Mouse (Mus musculus): ENCODE measurements around the gene Dusp14. TPM values are rescaled to one million over a fixed set of nuclear protein-coding genes. Genes with fewer than 3 reads are reported as not detected.

Gene Dusp14
- polyA plus RNA-seq, 1 experiment from 2014 or later, result 12.0 TPM

DNA sequence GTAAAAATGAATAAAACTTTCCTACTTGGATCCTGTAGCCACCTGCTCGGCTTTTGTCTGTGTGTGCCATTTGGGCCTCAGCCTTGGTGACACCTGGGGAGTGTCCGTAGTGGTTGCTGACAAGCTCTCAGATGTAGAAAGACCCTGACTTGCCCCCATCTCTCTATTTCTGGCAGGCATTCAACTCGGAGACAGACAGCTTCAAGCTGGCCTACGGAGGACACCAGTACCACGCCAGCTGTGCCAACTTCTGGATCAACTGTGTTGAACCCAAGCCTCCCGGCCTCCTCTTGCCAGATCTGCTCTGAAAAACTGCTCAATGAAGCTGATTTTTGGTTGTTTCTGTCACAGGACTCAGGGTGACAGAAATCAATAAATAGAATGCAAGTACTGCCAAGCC is 28.4 kb downstream of the Dusp14 start:
- Histone ChIP-seq H3K27me3 (no peaks in the 10 kb centered on the region), H3K4me1 (replicated peaks) (peaks cover 21% of the 10 kb centered on the region), H3K4me3 (no peak overlapping the region), H3K9me3 (no peaks in the 10 kb centered on the region), H3K4me2 (no peak overlapping the region), H3K36me3 (peaks cover 11% of the 10 kb centered on the region), H3K27ac (replicated peaks) (no peak overlapping the region), H3K9ac (no peak overlapping the region)
- no peak for ATAC-seq (ENCODE audit: low FRiP score, low read depth)
- 59% methylated on average over 6 of the region's 6 CpGs for WGBS

DNA sequence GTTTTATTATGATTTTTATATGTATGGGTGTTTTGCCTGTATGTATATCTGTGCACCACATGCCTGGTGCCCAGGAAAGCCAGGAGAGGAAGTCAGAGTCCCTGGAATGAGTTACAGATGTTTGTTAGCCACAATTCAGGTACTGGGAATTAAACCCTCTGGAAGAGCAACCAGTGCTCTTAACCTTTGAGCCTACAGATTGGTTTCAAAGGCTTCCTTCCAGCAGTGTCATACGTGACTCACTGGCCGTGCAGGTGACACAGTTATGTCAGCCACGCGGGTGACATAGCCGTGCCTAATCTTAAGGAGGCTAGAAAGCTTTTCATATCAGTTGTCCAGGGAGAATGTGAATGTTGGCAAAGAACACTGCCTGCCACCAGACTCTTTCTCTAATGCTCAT is 35.4 kb downstream of the Dusp14 start:
- Histone ChIP-seq H3K9me3 (no peaks in the 10 kb centered on the region), H3K27ac (replicated peaks) (no peak overlapping the region), H3K4me3 (no peak overlapping the region), H3K36me3 (peaks cover 39% of the 10 kb centered on the region), H3K27me3 (no peaks in the 10 kb centered on the region), H3K4me2 (no peak overlapping the region), H3K4me1 (replicated peaks) (no peaks in the 10 kb centered on the region), H3K9ac (no peak overlapping the region)
- ATAC-seq (ENCODE audit: low FRiP score, low read depth), result no peak
- 94% methylated on average over 5 of the region's 5 CpGs for WGBS

DNA sequence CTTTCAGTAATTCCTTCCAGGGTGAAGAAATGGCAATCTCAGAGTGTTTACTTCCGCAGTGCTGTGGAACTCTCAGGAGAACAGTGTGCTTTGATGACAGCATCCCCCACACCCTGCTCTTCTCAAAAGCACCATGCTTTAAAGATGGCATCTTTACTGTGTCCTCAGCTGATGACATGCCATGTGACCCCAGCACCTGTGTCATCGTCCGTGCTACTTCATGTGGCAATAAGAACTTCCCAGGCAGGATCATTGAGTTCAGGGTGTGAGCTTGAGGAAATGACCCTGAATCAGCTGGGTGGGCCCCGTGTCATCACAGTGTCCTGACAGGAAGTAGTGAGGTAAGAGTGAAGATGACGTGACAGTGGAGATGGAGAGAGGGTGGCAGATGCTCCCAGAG is 36.5 kb downstream of the Dusp14 start:
- Histone ChIP-seq H3K27me3 (no peaks in the 10 kb centered on the region), H3K36me3 (peaks cover 50% of the 10 kb centered on the region), H3K27ac (replicated peaks) (no peak overlapping the region), H3K9me3 (no peaks in the 10 kb centered on the region), H3K4me1 (replicated peaks) (no peaks in the 10 kb centered on the region), H3K4me3 (no peak overlapping the region), H3K9ac (no peak overlapping the region), H3K4me2 (no peak overlapping the region)
- no peak for ATAC-seq (ENCODE audit: low FRiP score, low read depth)
- 89% methylated on average over 5 of the region's 5 CpGs for WGBS

DNA sequence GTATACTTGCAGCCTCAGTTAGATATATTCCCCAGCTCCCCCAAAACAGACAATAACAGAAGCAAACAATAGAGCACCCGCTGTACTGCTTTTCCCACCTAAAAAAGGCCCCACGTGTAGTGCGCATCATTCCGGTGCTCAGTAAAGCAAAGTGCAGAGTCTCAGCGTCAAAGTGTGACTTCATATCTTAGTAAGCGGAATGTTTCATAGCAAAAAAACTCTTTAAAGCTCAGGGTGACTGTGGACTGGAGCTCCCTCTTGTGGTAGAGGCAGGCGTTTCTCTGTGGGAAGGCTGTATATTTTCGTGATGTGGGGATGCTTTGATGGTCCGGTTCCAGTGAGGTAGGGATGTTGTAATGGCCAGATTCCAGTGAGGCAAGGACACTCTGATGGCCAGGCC is 37.1 kb downstream of the Dusp14 start:
- no peak overlapping the region for H3K9ac ChIP-seq
- H3K36me3 ChIP-seq, result peaks cover 56% of the 10 kb centered on the region
- 56% methylated on average over 9 of the region's 9 CpGs for WGBS
- no peak overlapping the region for H3K27ac ChIP-seq (replicated peaks)
- no peaks in the 10 kb centered on the region for H3K9me3 ChIP-seq
- H3K4me2 ChIP-seq, result no peak overlapping the region
- H3K27me3 ChIP-seq, result no peaks in the 10 kb centered on the region
- no peak overlapping the region for H3K4me3 ChIP-seq
- no peak for ATAC-seq (ENCODE audit: low FRiP score, low read depth)
- H3K4me1 ChIP-seq (replicated peaks), result no peaks in the 10 kb centered on the region

DNA sequence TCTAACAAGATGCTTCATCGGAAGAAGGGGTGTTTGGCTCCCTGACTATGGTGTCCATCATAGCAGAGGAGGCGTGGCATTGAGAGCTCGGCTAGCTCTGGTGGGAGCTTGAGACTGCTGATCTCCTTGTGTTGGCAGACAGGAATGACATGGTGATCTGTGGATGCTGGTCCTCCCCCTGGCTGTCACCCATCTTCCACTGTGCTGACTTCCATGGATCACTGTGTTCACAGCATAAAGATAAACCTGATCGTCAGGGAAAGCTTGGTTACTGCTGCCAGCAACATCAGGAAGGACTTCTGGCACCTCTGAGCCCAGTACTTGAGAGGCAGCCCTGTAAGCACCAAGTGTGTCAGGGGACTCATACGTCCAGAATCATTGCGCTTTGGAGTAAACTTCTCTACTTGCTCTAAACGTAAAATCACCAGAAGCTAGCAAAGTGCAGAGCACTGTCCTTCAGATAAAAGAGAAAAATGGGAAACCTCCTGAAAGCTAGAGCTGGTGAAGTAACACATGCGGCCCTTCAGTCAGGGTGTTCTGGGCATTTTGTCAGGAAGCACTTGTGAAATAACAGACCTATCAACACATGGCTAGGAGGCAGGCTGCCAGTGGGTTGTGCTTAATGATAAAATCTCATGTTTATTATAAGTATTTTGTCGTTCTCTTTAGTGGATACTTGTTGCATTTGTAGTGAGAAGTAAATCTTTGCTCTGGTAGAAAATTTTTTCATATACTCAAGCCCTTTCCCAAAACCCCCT is 40.6 kb downstream of the Dusp14 start:
- H3K36me3 ChIP-seq, result peaks cover 81% of the 10 kb centered on the region
- H3K4me3 ChIP-seq, result no peak overlapping the region
- no peaks in the 10 kb centered on the region for H3K9me3 ChIP-seq
- H3K4me2 ChIP-seq, result no peak overlapping the region
- H3K9ac ChIP-seq, result no peak overlapping the region
- WGBS, result 88% methylated on average over 9 of the region's 9 CpGs
- no peak for ATAC-seq (ENCODE audit: low FRiP score, low read depth)
- H3K27ac ChIP-seq (replicated peaks), result no peak overlapping the region
- no peaks in the 10 kb centered on the region for H3K27me3 ChIP-seq
- no peaks in the 10 kb centered on the region for H3K4me1 ChIP-seq (replicated peaks)

DNA sequence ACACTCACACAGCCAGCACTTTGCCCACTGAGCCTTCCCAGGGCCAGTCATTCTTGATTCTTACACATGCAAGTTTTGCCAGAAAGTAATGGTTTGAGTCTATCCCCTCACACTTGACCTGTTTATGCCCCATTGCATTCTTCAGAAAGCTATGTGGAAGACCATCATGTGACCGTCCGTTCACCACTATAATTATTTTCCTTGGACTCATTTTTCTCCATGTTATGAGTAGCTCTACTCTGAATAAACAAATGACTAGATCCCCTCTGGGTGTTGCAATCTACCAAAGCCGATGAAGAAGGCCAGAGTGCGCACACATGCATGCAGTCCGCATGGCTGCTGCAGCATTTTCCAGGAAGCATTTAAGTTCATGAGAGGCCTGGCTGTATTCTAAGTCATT is 41.8 kb downstream of the Dusp14 start:
- 93% methylated on average over 5 of the region's 5 CpGs for WGBS
- Histone ChIP-seq H3K4me1 (replicated peaks) (no peaks in the 10 kb centered on the region), H3K9me3 (no peaks in the 10 kb centered on the region), H3K9ac (no peak overlapping the region), H3K36me3 (peaks cover 85% of the 10 kb centered on the region), H3K27ac (replicated peaks) (no peak overlapping the region), H3K27me3 (no peaks in the 10 kb centered on the region), H3K4me2 (no peak overlapping the region), H3K4me3 (no peak overlapping the region)
- ATAC-seq (ENCODE audit: low FRiP score, low read depth), result no peak

DNA sequence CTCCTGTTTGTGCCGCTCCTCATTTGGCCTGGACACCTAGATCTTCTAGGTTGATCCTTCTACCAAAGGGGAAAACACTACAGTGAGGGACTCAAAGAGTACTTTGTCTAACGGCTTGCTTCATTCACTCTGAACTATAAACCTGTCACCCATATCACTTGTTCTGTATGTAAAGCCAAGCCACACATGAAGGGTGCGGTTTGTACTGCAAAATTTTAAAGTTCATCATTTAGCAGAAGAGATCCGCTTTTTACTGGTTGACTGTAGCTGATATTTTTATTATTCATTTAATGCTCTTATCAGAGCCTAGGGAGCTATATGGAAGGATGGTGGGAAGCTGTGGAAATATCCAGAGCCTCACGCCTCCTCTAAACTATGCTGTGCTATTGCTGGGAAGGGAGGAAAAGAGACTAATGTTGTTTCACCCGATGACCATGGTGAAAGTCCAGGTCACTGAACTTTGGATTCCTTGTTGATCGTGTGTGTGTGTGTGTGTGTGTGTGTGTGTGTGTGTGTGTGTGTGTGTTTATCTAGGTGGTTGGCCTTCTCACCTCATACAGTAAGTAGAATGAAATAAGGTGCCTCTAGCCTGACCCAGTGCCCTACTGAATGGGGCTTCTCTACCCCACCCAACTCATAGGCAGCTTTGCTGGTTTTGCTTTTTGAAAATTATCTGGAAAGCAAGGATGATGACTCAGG is 52.1 kb downstream of the Dusp14 start:
- no peak overlapping the region for H3K9ac ChIP-seq
- H3K4me2 ChIP-seq, result no peak overlapping the region
- peaks cover 31% of the 10 kb centered on the region for H3K36me3 ChIP-seq
- WGBS, result 92% methylated on average over 7 of the region's 7 CpGs
- no peak for ATAC-seq (ENCODE audit: low FRiP score, low read depth)
- H3K4me3 ChIP-seq, result no peak overlapping the region
- H3K9me3 ChIP-seq, result no peaks in the 10 kb centered on the region
- peaks cover 12% of the 10 kb centered on the region for H3K4me1 ChIP-seq (replicated peaks)
- no peaks in the 10 kb centered on the region for H3K27me3 ChIP-seq
- no peak overlapping the region for H3K27ac ChIP-seq (replicated peaks)

DNA sequence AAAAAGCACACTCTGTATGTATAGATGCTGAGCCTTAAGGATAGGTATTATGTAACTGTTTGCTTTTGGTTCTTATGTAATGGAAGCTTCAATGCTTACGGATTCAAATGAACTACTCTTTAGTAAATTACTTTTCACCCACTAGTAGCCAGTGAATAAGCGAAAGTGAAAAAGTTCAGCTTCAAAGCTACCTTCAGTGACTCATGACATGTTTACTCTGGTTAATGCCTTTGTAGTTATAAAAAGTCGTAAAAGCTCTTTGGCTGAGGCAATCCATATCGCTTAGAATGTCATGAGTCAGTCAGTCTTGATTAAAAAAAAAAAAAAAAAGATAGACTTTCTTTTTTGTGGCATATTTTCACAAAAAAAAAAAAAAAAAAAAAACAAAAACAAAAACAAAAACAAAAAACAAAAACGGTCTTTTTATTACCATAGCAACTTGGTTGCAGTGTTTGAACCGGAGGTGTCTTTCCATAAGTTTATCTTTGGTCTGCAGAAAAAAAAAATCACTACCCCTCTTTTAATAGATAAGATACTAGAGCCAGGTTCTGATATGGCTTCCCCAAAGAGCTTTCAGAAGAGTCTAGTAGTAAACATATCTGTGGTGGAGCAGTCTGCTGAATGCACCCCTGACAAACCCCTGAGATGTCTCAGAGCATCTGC is 52.8 kb downstream of the Dusp14 start:
- H3K36me3 ChIP-seq, result peaks cover 24% of the 10 kb centered on the region
- H3K4me3 ChIP-seq, result no peak overlapping the region
- WGBS, result 93% methylated on average over 6 of the region's 6 CpGs
- ATAC-seq (ENCODE audit: low FRiP score, low read depth), result no peak
- H3K27ac ChIP-seq (replicated peaks), result no peak overlapping the region
- no peaks in the 10 kb centered on the region for H3K9me3 ChIP-seq
- no peak overlapping the region for H3K4me2 ChIP-seq
- no peak overlapping the region for H3K9ac ChIP-seq
- no peaks in the 10 kb centered on the region for H3K27me3 ChIP-seq
- H3K4me1 ChIP-seq (replicated peaks), result peaks cover 19% of the 10 kb centered on the region

DNA sequence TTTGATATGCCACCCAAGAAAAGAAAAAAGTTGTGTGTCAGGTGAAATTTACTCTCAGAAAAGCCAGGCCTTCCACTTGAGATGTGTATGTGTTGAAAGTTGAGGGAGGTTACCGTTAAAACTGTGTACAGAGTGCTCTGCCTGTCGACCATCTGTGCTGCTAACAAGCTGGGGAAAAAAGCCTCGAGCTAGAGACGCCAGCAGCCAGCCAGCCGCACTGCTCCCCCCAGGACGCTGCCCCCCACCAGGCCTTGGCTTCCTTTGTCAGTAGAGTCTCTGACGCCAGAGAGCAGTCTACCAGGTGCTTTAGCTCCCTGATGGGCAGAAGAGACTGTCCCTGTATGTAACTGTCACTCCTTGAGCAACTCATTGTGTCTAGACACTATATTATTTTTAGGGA is 56.0 kb downstream of the Dusp14 start:
- WGBS, result 14% methylated on average over 7 of the region's 7 CpGs
- no peak overlapping the region for H3K4me3 ChIP-seq
- no peaks in the 10 kb centered on the region for H3K9me3 ChIP-seq
- peaks cover 29% of the 10 kb centered on the region for H3K36me3 ChIP-seq
- peak overlapping the region; percentile 36; the same call in 1 of the 2 replicates for H3K27ac ChIP-seq (replicated peaks)
- no peak for ATAC-seq (ENCODE audit: low FRiP score, low read depth)
- H3K27me3 ChIP-seq, result no peaks in the 10 kb centered on the region
- H3K9ac ChIP-seq, result no peak overlapping the region
- H3K4me2 ChIP-seq, result no peak overlapping the region
- H3K4me1 ChIP-seq (replicated peaks), result peaks cover 29% of the 10 kb centered on the region

DNA sequence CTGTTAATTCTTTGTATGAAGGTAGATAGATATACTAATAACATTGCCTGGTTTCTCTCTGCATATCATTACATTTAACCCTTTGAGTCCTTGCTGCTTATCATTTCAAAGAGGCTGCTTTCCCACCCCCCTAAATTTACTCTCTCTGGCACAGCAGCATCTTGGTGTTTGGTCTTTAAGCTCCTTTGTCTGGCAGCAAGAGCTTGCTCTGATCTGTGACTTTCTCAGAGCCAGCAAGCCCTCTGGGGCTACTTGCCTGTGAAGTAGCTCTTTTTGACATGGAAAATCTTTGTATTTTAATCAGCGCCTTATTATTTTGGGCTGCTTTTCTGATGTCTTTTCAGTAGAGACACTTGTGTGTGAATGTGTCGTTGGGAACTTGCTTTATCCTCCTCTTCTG is 57.5 kb downstream of the Dusp14 start:
- Histone ChIP-seq H3K36me3 (peaks cover 26% of the 10 kb centered on the region), H3K9ac (no peak overlapping the region), H3K27me3 (no peaks in the 10 kb centered on the region), H3K4me1 (replicated peaks) (peaks cover 29% of the 10 kb centered on the region), H3K4me2 (peak overlapping the region; percentile 12; the same call in 1 of the 2 replicates), H3K4me3 (no peak overlapping the region), H3K27ac (replicated peaks) (no peak overlapping the region), H3K9me3 (no peaks in the 10 kb centered on the region)
- 36% methylated on average over 2 of the region's 2 CpGs for WGBS
- no peak for ATAC-seq (ENCODE audit: low FRiP score, low read depth)

DNA sequence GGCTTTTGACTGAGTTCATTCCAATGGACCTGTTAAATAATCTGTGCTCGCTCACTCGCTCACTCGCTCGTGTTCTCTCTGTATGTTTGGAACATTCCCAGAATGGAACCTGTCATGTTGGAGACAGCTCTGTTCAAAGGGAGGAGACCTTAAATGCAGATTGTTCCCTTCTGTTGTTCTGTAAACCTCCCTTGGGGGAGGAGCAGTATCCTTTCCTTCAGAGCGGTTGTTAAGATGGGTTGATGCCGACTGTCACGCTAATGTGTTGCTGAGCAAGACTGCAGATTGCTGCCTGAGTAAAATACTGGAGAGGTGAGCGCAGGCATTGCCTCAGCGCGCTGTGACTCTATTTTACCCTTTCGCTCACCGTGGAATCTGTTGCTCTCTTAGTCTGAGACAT is 58.0 kb downstream of the Dusp14 start:
- H3K4me1 ChIP-seq (replicated peaks), result peaks cover 29% of the 10 kb centered on the region
- no peak overlapping the region for H3K27ac ChIP-seq (replicated peaks)
- no peak for ATAC-seq (ENCODE audit: low FRiP score, low read depth)
- H3K9ac ChIP-seq, result 0 out of 2 replicates have a peak overlapping the region, but pooled peaks have one; percentile 22
- H3K36me3 ChIP-seq, result peaks cover 26% of the 10 kb centered on the region
- 16% methylated on average over 12 of the region's 12 CpGs for WGBS
- no peaks in the 10 kb centered on the region for H3K9me3 ChIP-seq
- peak overlapping the region; percentile 12 for H3K4me2 ChIP-seq
- H3K4me3 ChIP-seq, result no peak overlapping the region
- H3K27me3 ChIP-seq, result no peaks in the 10 kb centered on the region

DNA sequence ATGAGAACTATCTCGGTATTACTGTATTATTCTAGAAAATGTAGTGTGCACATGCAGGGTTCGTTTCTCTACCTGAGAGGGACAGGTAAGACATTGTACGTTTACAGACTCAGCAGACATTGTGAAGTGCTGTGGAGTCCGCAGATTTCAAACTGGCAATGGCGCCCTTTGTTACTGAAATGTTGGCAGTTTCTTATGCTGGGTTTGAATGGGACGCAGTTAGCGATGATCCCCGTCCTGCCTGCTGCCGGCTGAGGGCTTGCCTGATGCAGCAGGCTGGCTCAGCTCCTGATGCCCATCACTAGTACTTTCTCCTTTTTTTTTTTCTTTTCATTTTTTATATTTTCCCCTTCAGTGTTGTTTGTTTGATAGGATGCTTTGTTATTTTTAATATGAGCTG is 58.6 kb downstream of the Dusp14 start:
- no peak overlapping the region for H3K27ac ChIP-seq (replicated peaks)
- peaks cover 29% of the 10 kb centered on the region for H3K4me1 ChIP-seq (replicated peaks)
- no peaks in the 10 kb centered on the region for H3K27me3 ChIP-seq
- ATAC-seq (ENCODE audit: low FRiP score, low read depth), result no peak
- peaks cover 29% of the 10 kb centered on the region for H3K36me3 ChIP-seq
- WGBS, result 56% methylated on average over 9 of the region's 9 CpGs
- H3K9me3 ChIP-seq, result no peaks in the 10 kb centered on the region
- H3K9ac ChIP-seq, result no peak overlapping the region
- no peak overlapping the region for H3K4me2 ChIP-seq
- H3K4me3 ChIP-seq, result no peak overlapping the region
